Comparison of ENCODE assay signal across 7 mouse cellular contexts in genomic region chrX:94798183-94798619, GRCm38 (mm10).
A peak's percentile ranks its signal among the peaks of the same experiment; 100 is the strongest.
DNase-seq lines count a peak whose midpoint lies in the region; ATAC-seq and TF ChIP-seq lines count a peak whose summit lies in the region.
"Not testable (repeated sequence)": the region's sequence is repeated elsewhere in the genome, so short reads cannot be mapped to it uniquely, and the experiment has no call there.

No protein-coding gene starts in this region.

- ATAC-seq in embryonic facial prominence, embryonic 11.5 days (replicated peaks; ENCODE audit: insufficient number of reproducible peaks, low FRiP score, low TSS enrichment, low read depth) = peak; percentile 60
- peak; percentile 79 for ATAC-seq in forebrain, embryonic 16.5 days
- peak; percentile 72 for ATAC-seq in hindbrain, embryonic 11.5 days (ENCODE audit: low FRiP score)
- peak; percentile 46 for ATAC-seq in intestine, postnatal 0 days
- peak; percentile 57 for ATAC-seq in liver, embryonic 12.5 days
- ATAC-seq in megakaryocyte progenitor cell, adult 5-6 weeks (replicated peaks; ENCODE audit: poor library complexity) = peak; percentile 64
- ATAC-seq in neural tube, embryonic 12.5 days (ENCODE audit: low FRiP score, low read depth) = peak; percentile 61

- H3K36me3 ChIP-seq in embryonic facial prominence, embryonic 11.5 days (replicated peaks; ENCODE audit: control insufficient read depth, insufficient read depth, low read depth, low read length); forebrain, embryonic 16.5 days (ENCODE audit: control insufficient read depth, insufficient read depth); hindbrain, embryonic 11.5 days (ENCODE audit: control insufficient read depth, insufficient read depth, low read length); intestine, postnatal 0 days (ENCODE audit: control insufficient read depth, insufficient read depth); liver, embryonic 12.5 days; neural tube, embryonic 12.5 days: not testable (repeated sequence)

- not testable (repeated sequence) for H3K27me3 ChIP-seq in embryonic facial prominence, embryonic 11.5 days (ENCODE audit: control insufficient read depth, insufficient read depth, low read length); forebrain, embryonic 16.5 days (replicated peaks; ENCODE audit: control insufficient read depth, insufficient read depth, low read length); hindbrain, embryonic 11.5 days (ENCODE audit: control insufficient read depth, insufficient read depth, low read length); intestine, postnatal 0 days (replicated peaks; ENCODE audit: control insufficient read depth, insufficient read depth, low read length); liver, embryonic 12.5 days (replicated peaks); neural tube, embryonic 12.5 days (replicated peaks)

- H3K9ac ChIP-seq in embryonic facial prominence, embryonic 11.5 days (replicated peaks; ENCODE audit: low read length); forebrain, embryonic 16.5 days (replicated peaks; ENCODE audit: low read depth, low read length); hindbrain, embryonic 11.5 days (ENCODE audit: low read depth, low read length); intestine, postnatal 0 days (ENCODE audit: low read depth, low read length); liver, embryonic 12.5 days; neural tube, embryonic 12.5 days: not testable (repeated sequence)

- DNase-seq in embryonic facial prominence, embryonic 11.5 days (ENCODE audit: low spot score); hindbrain, embryonic 11.5 days (ENCODE audit: low spot score): not testable (repeated sequence)

- TF ChIP-seq CTCF in intestine, postnatal 0 days (IDR thresholded peaks at IDR 0.05; ENCODE audit: low read depth) = not testable (repeated sequence)

- not testable (repeated sequence) for H3K4me3 ChIP-seq in embryonic facial prominence, embryonic 11.5 days (ENCODE audit: low read depth, low read length); forebrain, embryonic 16.5 days (replicated peaks; ENCODE audit: low read length); hindbrain, embryonic 11.5 days (ENCODE audit: low read depth, low read length); intestine, postnatal 0 days (ENCODE audit: low read depth, low read length); liver, embryonic 12.5 days; neural tube, embryonic 12.5 days

- H3K4me1 ChIP-seq in embryonic facial prominence, embryonic 11.5 days (ENCODE audit: control insufficient read depth, insufficient read depth, low read length); forebrain, embryonic 16.5 days (replicated peaks; ENCODE audit: control insufficient read depth, insufficient read depth, low read length); hindbrain, embryonic 11.5 days (replicated peaks; ENCODE audit: control insufficient read depth, insufficient read depth, low read length); intestine, postnatal 0 days (replicated peaks; ENCODE audit: control insufficient read depth, insufficient read depth, low read length); liver, embryonic 12.5 days; neural tube, embryonic 12.5 days: not testable (repeated sequence)

- WGBS in embryonic facial prominence, embryonic 11.5 days = no CpG with 5 or more reads among the region's 22 CpGs
- WGBS in forebrain, embryonic 16.5 days = no CpG with 5 or more reads among the region's 22 CpGs
- WGBS in hindbrain, embryonic 11.5 days = no CpG with 5 or more reads among the region's 22 CpGs
- no CpG with 5 or more reads among the region's 22 CpGs for WGBS in intestine, postnatal 0 days
- no CpG with 5 or more reads among the region's 22 CpGs for WGBS in liver, embryonic 12.5 days (ENCODE audit: insufficient replicate concordance)
- no CpG with 5 or more reads among the region's 22 CpGs for WGBS in neural tube, embryonic 12.5 days

- H3K4me2 ChIP-seq in embryonic facial prominence, embryonic 11.5 days (ENCODE audit: low read depth, low read length); forebrain, embryonic 16.5 days (ENCODE audit: low read length); hindbrain, embryonic 11.5 days (replicated peaks; ENCODE audit: low read depth, low read length); intestine, postnatal 0 days (replicated peaks; ENCODE audit: low read depth); liver, embryonic 12.5 days; neural tube, embryonic 12.5 days (replicated peaks): not testable (repeated sequence)

- H3K9me3 ChIP-seq in embryonic facial prominence, embryonic 11.5 days (replicated peaks; ENCODE audit: control insufficient read depth, low read length); forebrain, embryonic 16.5 days (ENCODE audit: control insufficient read depth, low read length); hindbrain, embryonic 11.5 days (ENCODE audit: control insufficient read depth, low read length); intestine, postnatal 0 days (ENCODE audit: control insufficient read depth); liver, embryonic 12.5 days (replicated peaks); neural tube, embryonic 12.5 days: not testable (repeated sequence)

- H3K27ac ChIP-seq in embryonic facial prominence, embryonic 11.5 days (replicated peaks; ENCODE audit: low read depth, low read length); forebrain, embryonic 16.5 days (ENCODE audit: low read length); hindbrain, embryonic 11.5 days (ENCODE audit: low read depth, low read length); intestine, postnatal 0 days (ENCODE audit: low read depth, low read length); liver, embryonic 12.5 days; neural tube, embryonic 12.5 days: not testable (repeated sequence)
